Mouse (Mus musculus) heart, embryonic 14.5 days (tissue): ENCODE measurements around the gene Hyls1. TPM values are rescaled to one million over a fixed set of nuclear protein-coding genes. Genes with fewer than 3 reads are reported as not detected.

ENCODE experiments used
- ATAC-seq: fragments of 200-750 bp; cut with Nextera tagmentation; 2 replicates; pipeline ENCODE4 v1.8.0; 2017; ENCODE audit warnings: low read depth, moderate TSS enrichment; ENCODE audit not compliant: insufficient number of reproducible peaks, insufficient read depth, low FRiP score
- H3K27ac ChIP-seq, 2 experiments: fragments of 200-500 bp in 1 of 2; fragments of 300-500 bp in 1 of 2; sonication (generic) in 1 of 2; replicated peaks in 1 of 2; 2 replicates each; pipeline ENCODE4 v1.5.1; 2012 to 2014; ENCODE audit warnings: low read depth in 2 of 2, low read length in 2 of 2, control low read depth in 1 of 2, mild to moderate bottlenecking in 1 of 2, mixed read lengths in 1 of 2; ENCODE audit not compliant: control insufficient read depth in 1 of 2, insufficient read depth in 1 of 2
- H3K27me3 ChIP-seq: fragments of 300-500 bp; sonication (generic); 2 replicates; pipeline ENCODE4 v1.6.1; 2014; ENCODE audit warnings: mild to moderate bottlenecking, low read length, control low read depth; ENCODE audit not compliant: control insufficient read depth, insufficient read depth
- H3K36me3 ChIP-seq: fragments of 300-500 bp; sonication (generic); 2 replicates; pipeline ENCODE4 v1.6.1; 2014; ENCODE audit warnings: mild to moderate bottlenecking, control low read depth, low read length, mixed read lengths; ENCODE audit not compliant: control insufficient read depth, insufficient read depth
- H3K4me1 ChIP-seq, 2 experiments: fragments of 200-500 bp in 1 of 2; fragments of 300-500 bp in 1 of 2; sonication (generic) in 1 of 2; 2 replicates each; pipeline ENCODE4 v1.6.1; 2012 to 2014; ENCODE audit warnings: low read length in 2 of 2, control low read depth in 1 of 2, mixed read lengths in 1 of 2; ENCODE audit not compliant: control insufficient read depth in 2 of 2, insufficient read depth in 2 of 2
- H3K4me2 ChIP-seq: fragments of 300-500 bp; sonication (generic); 2 replicates; pipeline ENCODE4 v1.6.1; 2014; ENCODE audit warnings: mild to moderate bottlenecking, low read length
- H3K4me3 ChIP-seq, 2 experiments: fragments of 200-500 bp in 1 of 2; fragments of 300-500 bp in 1 of 2; sonication (generic) in 1 of 2; 2 replicates each; pipeline ENCODE4 v1.5.1; 2012 to 2014; ENCODE audit warnings: low read length in 2 of 2, mild to moderate bottlenecking in 2 of 2, control low read depth in 1 of 2, low read depth in 1 of 2, moderate library complexity in 1 of 2; ENCODE audit not compliant: control insufficient read depth in 1 of 2, insufficient read depth in 1 of 2
- H3K9ac ChIP-seq: fragments of 300-500 bp; sonication (generic); 2 replicates; pipeline ENCODE4 v1.6.1; 2014; ENCODE audit warnings: mild to moderate bottlenecking, low read length
- H3K9me3 ChIP-seq: fragments of 300-500 bp; sonication (generic); 2 replicates; pipeline ENCODE4 v1.6.1; 2016; ENCODE audit warnings: low read length, control low read depth; ENCODE audit not compliant: control insufficient read depth
- WGBS: fragments of 180-500 bp; shearing (Covaris S2); extraction: QIAGEN DNeasy Blood & Tissue Kit; methylation state at CpG from one replicate; pipeline ENCODE4 v1.1.7; 2014; 5-methylcytosine and 5-hydroxymethylcytosine counted together
- polyA plus RNA-seq: library from polyadenylated mRNA; unstranded; fragments of >200 nt; fragmentation: Nextera tagmentation; extraction: Ambion mirVana; gene quantifications from 2 replicates; pipeline ENCODE4 v1.2.1, GENCODE M21; 2014

Hyls1 gene
- polyA plus RNA-seq, 1 experiment from 2014 or later: 15.8 TPM

GRCm38 (mm10) chr9:35558257-35559008, 11.8 kb downstream of the Hyls1 start, which contains the start of the genes Ddx25 and Pus3:
Ddx25 (minus strand) TSS chr9:35558528.
Pus3 (plus strand) TSS chr9:35558595.
- ATAC-seq: peak; percentile 61
- H3K4me2 ChIP-seq: peak within 1 kb of the TSS; percentile 99
- H3K9ac ChIP-seq: peak within 1 kb of the TSS; percentile 76
- peak within 1 kb of the TSS; percentile 83 for H3K4me3 ChIP-seq
- peak within 1 kb of the TSS; percentile 66 to 84 for H3K27ac ChIP-seq
- WGBS: under 1% methylated on average over 58 of the region's 59 CpGs
- peaks cover 23% of the 10 kb centered on the region for H3K36me3 ChIP-seq
- H3K4me1 ChIP-seq: peaks cover 11 to 20% of the 10 kb centered on the region in 2 experiments
- peaks cover 10% of the 10 kb centered on the region for H3K27me3 ChIP-seq
- no peaks in the 10 kb centered on the region for H3K9me3 ChIP-seq

- Histone ChIP-seq H3K4me2 (no peak overlapping the region), H3K9me3 (no peaks in the 10 kb centered on the region), H3K27ac (no peak overlapping the region), H3K36me3 (peaks cover 8% of the 10 kb centered on the region), H3K4me3 (no peak overlapping the region), H3K27me3 (peaks cover 10% of the 10 kb centered on the region), H3K9ac (no peak overlapping the region), H3K4me1 (peaks cover 11 to 23% of the 10 kb centered on the region in 2 experiments)
- WGBS: 46% methylated on average over 12 of the region's 12 CpGs
- no peak for ATAC-seq
These were observed 13.6 kb downstream of the Hyls1 start for GRCm38 (mm10) chr9:35556494-35557102.

- Histone ChIP-seq H3K9me3 (no peaks in the 10 kb centered on the region), H3K27me3 (no peaks in the 10 kb centered on the region), H3K36me3 (no peaks in the 10 kb centered on the region), H3K4me1 (peaks cover 0 to 4% of the 10 kb centered on the region in 2 experiments; a peak in 2 of 4 replicates), H3K27ac (no peak overlapping the region), H3K4me3 (no peak overlapping the region), H3K9ac (no peak overlapping the region), H3K4me2 (no peak overlapping the region)
- ATAC-seq: no peak
- WGBS: 78% methylated on average over 9 of the region's 9 CpGs
These were observed 21.7 kb downstream of the Hyls1 start for GRCm38 (mm10) chr9:35548455-35548854.

- 64% methylated on average over 9 of the region's 9 CpGs for WGBS
- ATAC-seq: no peak
- no peak overlapping the region for H3K9ac ChIP-seq
- no peaks in the 10 kb centered on the region for H3K27me3 ChIP-seq
- H3K4me2 ChIP-seq: no peak overlapping the region
- H3K4me3 ChIP-seq: no peak overlapping the region
- no peaks in the 10 kb centered on the region for H3K9me3 ChIP-seq
- H3K4me1 ChIP-seq: no peaks in the 10 kb centered on the region; a peak in 1 of 4 replicates
- no peaks in the 10 kb centered on the region for H3K36me3 ChIP-seq
- no peak overlapping the region for H3K27ac ChIP-seq
These were observed 23.5 kb downstream of the Hyls1 start for GRCm38 (mm10) chr9:35546745-35547144.

GRCm38 (mm10) chr9:35545704-35546103, 24.5 kb downstream of the Hyls1 start:
- Histone ChIP-seq H3K4me2 (no peak overlapping the region), H3K36me3 (no peaks in the 10 kb centered on the region), H3K4me3 (no peak overlapping the region), H3K4me1 (no peaks in the 10 kb centered on the region; a peak in 1 of 4 replicates), H3K27ac (no peak overlapping the region), H3K27me3 (no peaks in the 10 kb centered on the region), H3K9ac (no peak overlapping the region), H3K9me3 (no peaks in the 10 kb centered on the region)
- 57% methylated on average over 12 of the region's 12 CpGs for WGBS
- ATAC-seq: no peak

GRCm38 (mm10) chr9:35544666-35545065, 25.5 kb downstream of the Hyls1 start:
- ATAC-seq: no peak
- Histone ChIP-seq H3K9ac (no peak overlapping the region), H3K4me2 (no peak overlapping the region), H3K27ac (no peak overlapping the region), H3K36me3 (no peaks in the 10 kb centered on the region), H3K4me1 (no peaks in the 10 kb centered on the region; a peak in 1 of 4 replicates), H3K9me3 (no peaks in the 10 kb centered on the region), H3K4me3 (no peak overlapping the region), H3K27me3 (no peaks in the 10 kb centered on the region)
- 79% methylated on average over 2 of the region's 2 CpGs for WGBS

GRCm38 (mm10) chr9:35543099-35543860, 26.9 kb downstream of the Hyls1 start:
- no peaks in the 10 kb centered on the region for H3K36me3 ChIP-seq
- H3K27ac ChIP-seq: no peak overlapping the region
- H3K4me1 ChIP-seq: peaks cover 2 to 5% of the 10 kb centered on the region in 2 experiments; a peak in 1 of 4 replicates
- no peak for ATAC-seq
- no peak overlapping the region for H3K9ac ChIP-seq
- H3K9me3 ChIP-seq: no peaks in the 10 kb centered on the region
- WGBS: 83% methylated on average over 14 of the region's 14 CpGs
- H3K4me3 ChIP-seq: no peak overlapping the region
- no peak overlapping the region for H3K4me2 ChIP-seq
- H3K27me3 ChIP-seq: no peaks in the 10 kb centered on the region
